Comparison of ENCODE assay signal across 8 mouse cellular contexts in the genomic region with DNA sequence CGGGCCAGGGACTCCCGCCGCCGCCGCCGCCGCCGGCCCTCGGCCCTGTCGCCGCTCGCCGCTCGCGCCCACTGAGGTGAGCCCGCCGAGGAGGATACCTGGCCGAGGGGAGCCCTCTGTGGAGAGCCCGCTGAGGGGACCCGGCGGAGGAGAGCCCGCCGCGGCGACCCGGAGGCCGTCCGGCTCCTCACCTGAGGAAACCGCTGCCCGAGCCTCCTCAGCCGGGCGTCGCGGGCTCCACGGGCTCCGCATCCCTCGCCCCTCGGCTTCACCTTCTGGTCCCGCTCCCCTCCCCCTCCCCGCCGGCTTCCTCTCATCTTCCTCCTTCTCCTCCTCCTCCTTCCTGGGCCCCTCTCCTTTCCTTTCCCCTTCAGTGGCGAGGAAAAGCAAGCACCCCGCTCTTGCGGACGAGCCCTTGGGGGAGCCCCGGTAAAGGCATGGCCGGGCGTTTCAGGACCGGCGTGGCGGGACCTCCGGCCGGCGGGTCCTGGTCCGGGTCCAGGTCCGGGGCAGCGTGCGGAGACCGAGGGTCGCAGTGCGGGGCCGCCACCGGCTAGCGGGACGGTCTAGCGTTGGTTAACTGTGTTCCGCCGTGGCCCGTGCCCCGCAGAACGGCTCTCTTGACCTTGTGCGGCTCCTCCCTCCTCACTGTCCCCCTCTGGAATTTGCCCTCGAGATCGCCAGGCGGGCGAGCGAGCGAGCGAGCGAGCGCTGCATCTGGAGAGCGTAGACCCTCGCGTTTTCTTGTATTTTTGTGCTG. TPM values are rescaled to one million over a fixed set of nuclear protein-coding genes. Genes with fewer than 3 reads are reported as not detected.
A peak's percentile ranks its signal among the peaks of the same experiment; 100 is the strongest.
DNase-seq lines count a peak whose midpoint lies in the region; ATAC-seq lines count a peak whose summit lies in the region.

No protein-coding gene starts in this region.

- peak overlapping the region; percentile 82 for H3K4me2 ChIP-seq in intestine, embryonic 14.5 days (ENCODE audit: low read length)
- peak overlapping the region; percentile 77 for H3K4me2 ChIP-seq in limb, embryonic 12.5 days
- peak overlapping the region; percentile 69 for H3K4me2 ChIP-seq in midbrain, embryonic 14.5 days (ENCODE audit: low read length)
- H3K4me2 ChIP-seq in stomach, embryonic 14.5 days (replicated peaks; ENCODE audit: low read depth, low read length), result peak overlapping the region; percentile 92

- H3K4me3 ChIP-seq in intestine, embryonic 14.5 days (ENCODE audit: low read depth, low read length), result peak overlapping the region; percentile 92
- peak overlapping the region; percentile 92 for H3K4me3 ChIP-seq in limb, embryonic 12.5 days (replicated peaks)
- H3K4me3 ChIP-seq in midbrain, embryonic 14.5 days (replicated peaks; ENCODE audit: low read depth, low read length), result peak overlapping the region; percentile 91
- peak overlapping the region; percentile 83 for H3K4me3 ChIP-seq in stomach, embryonic 14.5 days (ENCODE audit: low read depth, low read length)

- ATAC-seq in intestine, embryonic 14.5 days (replicated peaks; ENCODE audit: low FRiP score, low TSS enrichment, low read depth), result peak; percentile 28; the same call in 1 of the 2 replicates
- ATAC-seq in limb, embryonic 12.5 days (ENCODE audit: insufficient number of reproducible peaks, insufficient read depth, low FRiP score, low TSS enrichment, low read depth), result peak; percentile 7; the same call in 1 of the 2 replicates
- peak; percentile 41 for ATAC-seq in midbrain, embryonic 14.5 days (ENCODE audit: low FRiP score, low TSS enrichment)
- ATAC-seq in stomach, embryonic 14.5 days (ENCODE audit: insufficient number of reproducible peaks, insufficient read depth, low FRiP score, low read depth), result peak; percentile 56; the same call in 1 of the 2 replicates

- H3K27ac ChIP-seq in intestine, embryonic 14.5 days (ENCODE audit: low read depth), result peak overlapping the region; percentile 91
- peak overlapping the region; percentile 97 for H3K27ac ChIP-seq in limb, embryonic 12.5 days
- H3K27ac ChIP-seq in midbrain, embryonic 14.5 days (replicated peaks; ENCODE audit: low read depth, low read length), result peak overlapping the region; percentile 95
- peak overlapping the region; percentile 87 for H3K27ac ChIP-seq in stomach, embryonic 14.5 days (ENCODE audit: low read length)

- peaks cover 24% of the 10 kb centered on the region for H3K36me3 ChIP-seq in intestine, embryonic 14.5 days (ENCODE audit: control insufficient read depth, insufficient read depth, low read length)
- H3K36me3 ChIP-seq in limb, embryonic 12.5 days, result peaks cover 27% of the 10 kb centered on the region
- H3K36me3 ChIP-seq in midbrain, embryonic 14.5 days (ENCODE audit: control insufficient read depth, insufficient read depth, low read length), result peaks cover 7% of the 10 kb centered on the region
- peaks cover 3% of the 10 kb centered on the region; the same call in 1 of the 2 replicates for H3K36me3 ChIP-seq in stomach, embryonic 14.5 days (ENCODE audit: control insufficient read depth, insufficient read depth, low read length)

- no peaks in the 10 kb centered on the region for H3K27me3 ChIP-seq in intestine, embryonic 14.5 days (replicated peaks; ENCODE audit: control insufficient read depth, insufficient read depth, low read length)
- no peaks in the 10 kb centered on the region for H3K27me3 ChIP-seq in limb, embryonic 12.5 days
- H3K27me3 ChIP-seq in midbrain, embryonic 14.5 days (ENCODE audit: control insufficient read depth, insufficient read depth, low read length), result no peaks in the 10 kb centered on the region
- H3K27me3 ChIP-seq in stomach, embryonic 14.5 days (ENCODE audit: control insufficient read depth, insufficient read depth, low read length), result no peaks in the 10 kb centered on the region

- no peaks in the 10 kb centered on the region for H3K9me3 ChIP-seq in intestine, embryonic 14.5 days (ENCODE audit: control insufficient read depth, low read length)
- H3K9me3 ChIP-seq in limb, embryonic 12.5 days, result no peaks in the 10 kb centered on the region
- no peaks in the 10 kb centered on the region for H3K9me3 ChIP-seq in midbrain, embryonic 14.5 days (ENCODE audit: control insufficient read depth, low read length)
- H3K9me3 ChIP-seq in stomach, embryonic 14.5 days (ENCODE audit: control insufficient read depth, low read depth, low read length), result no peaks in the 10 kb centered on the region

- whole genome bisulfite sequencing in intestine, embryonic 14.5 days, result under 1% methylated on average over 69 of the region's 84 CpGs
- under 1% methylated on average over 78 of the region's 84 CpGs for WGBS in limb, embryonic 12.5 days
- WGBS in midbrain, embryonic 14.5 days, result under 1% methylated on average over 78 of the region's 84 CpGs
- under 1% methylated on average over 69 of the region's 84 CpGs for WGBS in stomach, embryonic 14.5 days

- DNase-seq in left cerebral cortex, adult 18-20 months (ENCODE audit: low spot score in 2 of 2), result peak; percentile 18 to 35
- DNase-seq in left cerebral cortex, adult 11 months (ENCODE audit: low spot score), result no peak
- peak; percentile 37 for DNase-seq in cerebellum, adult 8-10 months
- DNase-seq in frontal cortex, postnatal 25 days (ENCODE audit: low spot score in 2 of 2), result peak; percentile 13 to 24
- DNase-seq in intestine, embryonic 14.5 days (ENCODE audit: low spot score), result peak; percentile 80
- peak; percentile 77 for DNase-seq in midbrain, embryonic 14.5 days

- H3K4me1 ChIP-seq in intestine, embryonic 14.5 days (replicated peaks; ENCODE audit: control insufficient read depth, insufficient read depth, low read length), result peaks cover 10% of the 10 kb centered on the region; the same call in 1 of the 2 replicates
- H3K4me1 ChIP-seq in limb, embryonic 12.5 days (replicated peaks), result peaks cover 22% of the 10 kb centered on the region
- H3K4me1 ChIP-seq in midbrain, embryonic 14.5 days (ENCODE audit: control insufficient read depth, insufficient read depth, low read length), result peaks cover 26% of the 10 kb centered on the region
- peaks cover 8% of the 10 kb centered on the region for H3K4me1 ChIP-seq in stomach, embryonic 14.5 days (ENCODE audit: control insufficient read depth, insufficient read depth, low read length)

- H3K9ac ChIP-seq in intestine, embryonic 14.5 days (ENCODE audit: low read length), result peak overlapping the region; percentile 85
- H3K9ac ChIP-seq in limb, embryonic 12.5 days (replicated peaks), result peak overlapping the region; percentile 98
- H3K9ac ChIP-seq in midbrain, embryonic 14.5 days (replicated peaks; ENCODE audit: low read length), result peak overlapping the region; percentile 98
- peak overlapping the region; percentile 83 for H3K9ac ChIP-seq in stomach, embryonic 14.5 days (replicated peaks; ENCODE audit: low read depth, low read length)

RNA-seq across cellular contexts. Expression of gene Lpgat1, which starts 1.1 kb away (rescaled TPM):
- total RNA-seq in left cerebral cortex, adult 18-20 months (2021), result 100 to 1,000 TPM; 185 to 194 TPM
- 22.2 and 22.7 TPM in 2 replicates for polyA plus RNA-seq in intestine, embryonic 14.5 days (2014; fragmentation: Nextera tagmentation; extraction: Ambion mirVana)
- polyA plus RNA-seq in limb, embryonic 12.5 days (2016; fragmentation: Nextera tagmentation; extraction: Ambion mirVana), result 37.0 and 51.0 TPM in 2 replicates
- 51.6 and 55.8 TPM in 2 replicates for polyA plus RNA-seq in midbrain, embryonic 14.5 days (2014; fragmentation: Nextera tagmentation; extraction: Ambion mirVana)
- 23.8 and 26.4 TPM in 2 replicates for polyA plus RNA-seq in stomach, embryonic 14.5 days (2014; fragmentation: Nextera tagmentation; extraction: Ambion mirVana)
